Mouse (Mus musculus) hindbrain, embryonic 15.5 days (tissue): ENCODE data around the gene Ddx24. TPM values are rescaled to one million over a fixed set of nuclear protein-coding genes. Genes with fewer than 3 reads are reported as not detected.

ENCODE experiments used
- ATAC-seq: fragments of 200-750 bp; cut with Nextera tagmentation; 2 replicates; pipeline ENCODE4 v1.8.0; 2017; ENCODE audit warnings: low read depth, moderate number of reproducible peaks, moderate TSS enrichment; ENCODE audit not compliant: low FRiP score
- H3K27ac ChIP-seq: fragments of 300-500 bp; sonication (generic); replicated peaks from 2 replicates; pipeline ENCODE4 v1.5.1; 2015; ENCODE audit warnings: mild to moderate bottlenecking, inconsistent platforms
- H3K27me3 ChIP-seq: fragments of 300-500 bp; sonication (generic); 2 replicates; pipeline ENCODE4 v1.6.1; 2015; ENCODE audit warnings: control low read depth, inconsistent platforms
- H3K36me3 ChIP-seq: fragments of 300-500 bp; sonication (generic); 2 replicates; pipeline ENCODE4 v1.6.1; 2015; ENCODE audit warnings: control low read depth, inconsistent platforms
- H3K4me1 ChIP-seq: fragments of 300-500 bp; sonication (generic); replicated peaks from 2 replicates; pipeline ENCODE4 v1.6.1; 2015; ENCODE audit warnings: control low read depth, inconsistent platforms
- H3K4me2 ChIP-seq: fragments of 300-500 bp; sonication (generic); 2 replicates; pipeline ENCODE4 v1.6.1; 2015; ENCODE audit warnings: moderate library complexity, mild to moderate bottlenecking, inconsistent platforms
- H3K4me3 ChIP-seq: fragments of 300-500 bp; sonication (generic); 2 replicates; pipeline ENCODE4 v1.5.1; 2015; ENCODE audit warnings: mild to moderate bottlenecking, inconsistent platforms
- H3K9ac ChIP-seq: fragments of 300-500 bp; sonication (generic); 2 replicates; pipeline ENCODE4 v1.6.1; 2015; ENCODE audit warnings: inconsistent platforms
- H3K9me3 ChIP-seq: fragments of 300-500 bp; sonication (generic); 2 replicates; pipeline ENCODE4 v1.6.1; 2016; ENCODE audit warnings: control low read depth, inconsistent platforms
- WGBS: fragments of 180-500 bp; shearing (Covaris S2); methylation state at CpG from one replicate; pipeline ENCODE4 v1.1.7; 2015; 5-methylcytosine and 5-hydroxymethylcytosine counted together
- polyA plus RNA-seq: library from polyadenylated mRNA; unstranded; fragments of >200 nt; fragmentation: Nextera tagmentation; extraction: Ambion mirVana; gene quantifications from 2 replicates; pipeline ENCODE4 v1.2.1, GENCODE M21; 2015

Ddx24 gene
- polyA plus RNA-seq, 1 experiment from 2014 or later: 158 TPM

DNA sequence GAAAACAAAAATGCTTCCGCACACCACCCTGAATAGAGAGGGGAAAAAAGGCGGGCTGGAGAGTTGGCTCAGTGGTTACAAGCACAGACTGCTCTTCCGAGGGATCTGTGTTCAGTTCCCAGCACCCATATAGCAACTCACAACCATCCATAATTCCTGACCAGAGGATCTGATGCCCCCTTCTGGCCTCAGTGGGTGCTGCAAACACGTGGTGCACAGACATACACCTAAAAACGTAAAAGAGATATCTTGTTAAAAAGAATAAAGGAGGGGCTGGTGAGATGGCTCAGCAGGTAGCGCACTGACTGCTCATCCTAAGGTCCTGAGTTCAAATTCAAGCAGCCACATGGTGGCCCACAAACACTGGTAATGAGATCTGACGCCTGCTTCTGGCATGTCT is 1.1 kb upstream of the Ddx24 start:
- Histone ChIP-seq H3K27me3 (no peaks in the 10 kb centered on the region), H3K4me3 (no peak overlapping the region), H3K9ac (no peak overlapping the region), H3K36me3 (peaks cover 13% of the 10 kb centered on the region), H3K4me1 (peaks cover 37% of the 10 kb centered on the region), H3K9me3 (no peaks in the 10 kb centered on the region), H3K27ac (0 out of 2 replicates have a peak overlapping the region, but pooled peaks have one; percentile 48), H3K4me2 (no peak overlapping the region)
- 94% methylated on average over 7 of the region's 7 CpGs for WGBS
- ATAC-seq: no peak

DNA sequence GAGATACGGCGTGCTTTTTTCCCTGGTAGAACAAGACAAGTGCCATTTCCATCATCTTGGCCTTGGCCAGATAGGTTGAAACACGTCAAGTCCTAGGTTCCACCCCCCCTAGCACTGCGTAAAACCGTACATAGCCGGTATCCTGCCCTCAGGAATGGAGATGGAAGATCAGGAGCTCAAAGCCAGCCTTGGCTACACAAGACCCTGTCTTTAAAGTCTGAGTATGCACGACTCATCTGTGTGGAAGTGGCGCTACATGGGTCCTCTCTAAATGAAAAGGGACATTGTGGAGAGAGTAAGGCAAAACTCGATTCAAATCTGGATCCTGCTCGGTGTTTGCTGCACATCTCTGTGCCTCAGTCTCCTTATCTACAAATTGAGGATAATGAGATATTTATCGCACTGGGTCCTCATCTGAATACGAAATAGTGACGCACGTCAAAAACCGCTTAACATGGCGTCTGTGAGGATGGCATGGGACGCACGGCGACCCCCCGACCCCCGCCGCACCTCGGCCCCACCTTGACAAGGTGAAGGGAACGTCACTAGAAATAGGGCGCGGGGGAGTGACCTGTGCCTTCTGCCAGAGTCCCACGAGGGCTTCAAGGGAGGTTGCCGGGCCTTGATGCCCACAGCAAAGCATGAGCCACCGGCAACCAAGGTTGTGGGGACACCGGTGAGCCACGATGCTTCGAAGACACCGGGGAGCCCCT is 458 bp downstream of the Ddx24 start:
- no peak; the same call in 1 of the 2 replicates for ATAC-seq
- peaks cover 13% of the 10 kb centered on the region for H3K36me3 ChIP-seq
- peak overlapping the region; percentile 82 for H3K27ac ChIP-seq
- H3K4me1 ChIP-seq: peaks cover 48% of the 10 kb centered on the region
- H3K9ac ChIP-seq: peak overlapping the region; percentile 97
- H3K4me2 ChIP-seq: peak overlapping the region; percentile 95
- WGBS: 12% methylated on average over 33 of the region's 33 CpGs
- H3K9me3 ChIP-seq: no peaks in the 10 kb centered on the region
- no peaks in the 10 kb centered on the region for H3K27me3 ChIP-seq
- peak overlapping the region; percentile 88 for H3K4me3 ChIP-seq

DNA sequence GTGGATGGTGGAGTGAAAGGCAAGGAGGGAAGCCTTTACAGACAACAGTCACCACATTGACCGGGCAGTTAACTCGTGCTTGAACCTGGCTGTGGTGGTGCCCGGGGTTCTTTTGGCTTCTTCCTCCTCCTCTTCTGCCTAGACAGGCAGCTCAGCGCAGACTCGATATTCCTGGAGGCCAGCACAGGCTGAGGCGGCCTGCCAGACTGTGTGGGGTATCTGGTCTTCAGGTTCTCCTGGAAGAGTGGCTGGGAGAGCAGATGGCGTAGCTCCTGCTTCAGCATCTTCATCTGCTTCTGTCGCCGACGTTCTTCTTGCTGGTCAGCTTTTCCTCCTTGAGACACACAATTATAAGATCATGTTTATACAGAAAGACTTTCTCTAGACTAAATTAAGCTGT is 17.5 kb downstream of the Ddx24 start:
- no peaks in the 10 kb centered on the region for H3K4me1 ChIP-seq
- 95% methylated on average over 10 of the region's 10 CpGs for WGBS
- no peaks in the 10 kb centered on the region for H3K27me3 ChIP-seq
- peaks cover 78% of the 10 kb centered on the region for H3K36me3 ChIP-seq
- no peak overlapping the region for H3K4me2 ChIP-seq
- H3K4me3 ChIP-seq: no peak overlapping the region
- H3K9me3 ChIP-seq: no peaks in the 10 kb centered on the region
- no peak overlapping the region for H3K27ac ChIP-seq
- ATAC-seq: no peak
- H3K9ac ChIP-seq: no peak overlapping the region

DNA sequence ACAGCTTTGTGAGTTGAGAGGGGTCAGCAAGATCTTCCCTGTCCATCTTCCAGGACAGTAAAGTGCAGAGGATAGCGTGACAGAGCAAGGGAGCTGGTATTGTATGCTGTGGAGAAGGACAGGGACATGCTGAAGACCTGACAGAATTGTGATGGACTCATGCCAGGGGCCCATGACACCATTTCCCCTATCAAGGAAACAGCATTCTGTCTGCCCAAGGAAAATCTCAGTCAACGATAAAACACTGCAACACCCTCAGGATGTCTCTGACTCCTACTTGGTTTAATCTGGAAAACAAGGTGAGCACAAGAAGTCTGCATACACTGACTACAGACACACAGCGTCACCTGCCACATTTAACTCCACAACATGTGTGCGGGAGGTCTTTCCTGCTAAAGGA is 17.9 kb downstream of the Ddx24 start, which contains the start of gene 9330161L09Rik:
TSS of gene 9330161L09Rik (minus strand) at position 101 of the 400 bp plus-strand sequence.
- Histone ChIP-seq H3K27me3 (no peaks in the 10 kb centered on the region), H3K9me3 (no peaks in the 10 kb centered on the region), H3K4me3 (no peak within 1 kb of the TSS), H3K4me2 (no peak within 1 kb of the TSS), H3K36me3 (peaks cover 73% of the 10 kb centered on the region), H3K9ac (no peak within 1 kb of the TSS), H3K4me1 (no peaks in the 10 kb centered on the region), H3K27ac (no peak within 1 kb of the TSS)
- no peak for ATAC-seq
- over 99% methylated on average over 4 of the region's 4 CpGs for WGBS

DNA sequence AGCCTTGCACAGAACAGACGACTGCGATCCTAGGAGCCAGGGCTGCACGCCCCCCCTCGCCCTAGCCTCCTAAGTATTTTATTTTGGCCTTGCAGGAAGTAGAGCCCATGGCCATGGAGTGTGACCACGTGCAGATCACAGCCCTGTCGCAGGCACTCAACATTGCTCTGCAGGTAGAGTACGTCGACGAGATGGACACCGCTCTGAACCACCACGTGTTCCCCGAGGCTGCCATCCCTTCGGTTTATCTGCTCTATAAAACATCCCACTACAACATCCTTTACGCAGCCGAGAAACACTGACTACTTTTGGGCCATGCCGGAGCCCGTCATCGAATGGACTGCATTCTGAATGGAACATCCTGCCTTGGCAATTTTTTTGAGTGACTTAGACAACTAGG is 21.5 kb downstream of the Ddx24 start:
- 90% methylated on average over 18 of the region's 18 CpGs for WGBS
- H3K36me3 ChIP-seq: peaks cover 42% of the 10 kb centered on the region
- H3K9me3 ChIP-seq: no peaks in the 10 kb centered on the region
- no peaks in the 10 kb centered on the region for H3K27me3 ChIP-seq
- H3K4me2 ChIP-seq: no peak overlapping the region
- ATAC-seq: 0 out of 2 replicates have a peak, but pooled peaks have one; percentile 10
- H3K4me1 ChIP-seq: no peaks in the 10 kb centered on the region
- no peak overlapping the region for H3K27ac ChIP-seq
- no peak overlapping the region for H3K4me3 ChIP-seq
- no peak overlapping the region for H3K9ac ChIP-seq

DNA sequence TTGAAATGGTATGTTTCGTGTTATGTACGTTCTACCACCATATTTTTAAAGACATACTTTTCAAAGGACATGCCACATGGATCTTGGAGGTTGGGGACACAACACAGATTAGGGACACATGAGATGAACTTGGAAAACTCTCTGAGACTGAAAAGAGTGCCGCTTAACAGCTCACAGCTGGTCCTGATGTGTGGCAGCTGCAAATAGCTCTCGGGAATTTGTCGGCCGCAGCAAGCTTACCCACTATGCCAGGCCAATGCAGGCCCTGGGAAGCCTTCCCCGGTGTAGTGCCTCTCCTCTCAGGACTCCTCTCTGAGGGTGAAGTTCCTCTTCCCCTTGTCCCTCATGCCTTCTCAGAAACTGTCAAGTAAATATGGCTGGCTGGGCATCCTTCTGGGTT is 28.9 kb downstream of the Ddx24 start:
- Histone ChIP-seq H3K4me2 (no peak overlapping the region), H3K36me3 (0 out of 2 replicates have a peak, but pooled peaks cover 3% of the 10 kb centered on the region), H3K27ac (no peak overlapping the region), H3K9ac (no peak overlapping the region), H3K27me3 (no peaks in the 10 kb centered on the region), H3K9me3 (no peaks in the 10 kb centered on the region), H3K4me3 (no peak overlapping the region), H3K4me1 (no peaks in the 10 kb centered on the region)
- no peak for ATAC-seq
- WGBS: 81% methylated on average over 7 of the region's 7 CpGs

DNA sequence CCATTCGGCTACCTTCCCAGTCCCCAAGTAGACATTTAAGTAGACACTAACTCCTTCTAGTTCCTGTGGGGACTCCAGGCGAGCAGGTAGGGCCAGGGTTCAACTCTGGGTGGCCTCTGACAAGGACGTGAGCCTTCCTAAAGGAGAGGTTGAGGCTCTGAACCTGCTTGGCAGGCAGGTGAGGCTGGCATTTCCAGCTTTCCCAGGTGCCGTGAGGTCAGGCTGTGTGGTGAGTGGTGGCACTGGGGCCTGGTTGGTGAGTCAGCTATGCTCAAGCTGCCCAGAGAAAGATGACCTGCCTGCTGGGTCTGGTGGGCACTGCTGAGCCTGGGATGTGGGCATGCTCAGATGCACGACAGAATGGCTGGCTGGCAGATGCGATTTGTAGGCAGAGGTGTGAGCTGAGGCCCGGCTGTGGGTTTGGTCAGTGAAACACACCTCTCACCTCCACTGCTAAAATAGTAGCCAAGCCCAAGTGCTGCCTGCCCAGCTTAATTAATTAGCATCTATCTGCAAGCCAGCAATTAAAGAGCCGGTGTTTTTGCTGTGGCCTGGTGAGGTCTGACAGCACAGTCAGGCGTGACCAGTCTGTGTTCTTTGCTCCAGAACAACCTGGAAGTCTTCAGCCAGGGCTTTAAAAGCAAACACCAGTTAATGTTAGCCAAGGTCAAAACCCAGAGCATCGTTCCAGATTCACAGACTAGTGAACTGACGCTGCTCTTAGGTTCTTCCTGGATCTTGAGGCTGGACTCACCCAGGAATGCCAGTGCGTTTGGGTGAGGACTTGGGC is 29.9 kb downstream of the Ddx24 start:
- Histone ChIP-seq H3K36me3 (0 out of 2 replicates have a peak, but pooled peaks cover 1% of the 10 kb centered on the region), H3K9ac (no peak overlapping the region), H3K9me3 (no peaks in the 10 kb centered on the region), H3K27ac (no peak overlapping the region), H3K4me3 (no peak overlapping the region), H3K27me3 (no peaks in the 10 kb centered on the region), H3K4me2 (no peak overlapping the region), H3K4me1 (no peaks in the 10 kb centered on the region)
- ATAC-seq: no peak
- WGBS: 82% methylated on average over 12 of the region's 12 CpGs

DNA sequence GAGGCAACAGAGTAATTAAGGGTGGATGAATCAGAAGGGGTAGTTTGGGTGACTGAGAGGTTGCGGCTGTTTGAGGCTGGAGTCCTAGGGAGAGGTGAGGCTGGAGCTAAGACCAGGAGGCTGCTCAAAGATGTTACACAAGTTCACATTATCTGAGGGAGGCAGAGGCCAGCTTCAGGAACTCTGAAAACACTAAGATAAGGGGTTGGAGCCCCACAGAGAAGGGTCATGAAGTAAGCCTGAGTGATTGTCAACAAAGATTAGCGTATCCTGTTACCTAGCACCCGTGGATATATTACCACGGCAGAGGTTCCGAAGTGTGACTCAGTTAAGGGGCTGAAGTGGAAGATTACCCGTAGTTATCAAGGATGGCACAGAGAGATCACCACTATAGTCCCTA is 32.1 kb downstream of the Ddx24 start:
- ATAC-seq: no peak
- H3K9ac ChIP-seq: no peak overlapping the region
- no peak overlapping the region for H3K27ac ChIP-seq
- WGBS: 54% methylated on average over 6 of the region's 6 CpGs
- no peaks in the 10 kb centered on the region for H3K9me3 ChIP-seq
- peaks cover 14% of the 10 kb centered on the region for H3K4me1 ChIP-seq
- H3K27me3 ChIP-seq: no peaks in the 10 kb centered on the region
- no peak overlapping the region for H3K4me2 ChIP-seq
- H3K36me3 ChIP-seq: no peaks in the 10 kb centered on the region
- H3K4me3 ChIP-seq: no peak overlapping the region

DNA sequence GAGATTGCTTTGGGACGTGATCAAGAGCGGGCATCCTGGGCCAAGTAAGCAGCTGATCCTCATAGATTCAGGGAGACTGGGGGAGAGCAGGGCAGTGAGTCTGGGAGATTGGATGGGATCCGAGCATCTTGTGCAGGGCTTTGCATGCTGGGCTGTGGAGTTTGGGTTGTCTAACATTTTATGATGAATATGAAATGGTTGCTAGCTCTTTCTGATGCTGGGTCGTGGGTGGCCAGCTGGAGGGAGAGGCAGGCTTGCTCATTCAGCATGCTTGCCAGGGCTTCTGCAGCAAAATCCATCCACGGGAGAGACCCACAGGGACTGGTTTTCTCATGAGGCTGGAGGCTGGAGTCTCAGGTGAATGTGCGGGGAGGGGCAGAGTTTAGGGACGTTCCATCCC is 34.5 kb downstream of the Ddx24 start:
- Histone ChIP-seq H3K9ac (no peak overlapping the region), H3K27ac (no peak overlapping the region), H3K4me1 (peaks cover 19% of the 10 kb centered on the region), H3K4me3 (no peak overlapping the region), H3K9me3 (no peaks in the 10 kb centered on the region), H3K36me3 (no peaks in the 10 kb centered on the region), H3K27me3 (no peaks in the 10 kb centered on the region), H3K4me2 (no peak overlapping the region)
- ATAC-seq: no peak
- WGBS: 93% methylated on average over 7 of the region's 7 CpGs

DNA sequence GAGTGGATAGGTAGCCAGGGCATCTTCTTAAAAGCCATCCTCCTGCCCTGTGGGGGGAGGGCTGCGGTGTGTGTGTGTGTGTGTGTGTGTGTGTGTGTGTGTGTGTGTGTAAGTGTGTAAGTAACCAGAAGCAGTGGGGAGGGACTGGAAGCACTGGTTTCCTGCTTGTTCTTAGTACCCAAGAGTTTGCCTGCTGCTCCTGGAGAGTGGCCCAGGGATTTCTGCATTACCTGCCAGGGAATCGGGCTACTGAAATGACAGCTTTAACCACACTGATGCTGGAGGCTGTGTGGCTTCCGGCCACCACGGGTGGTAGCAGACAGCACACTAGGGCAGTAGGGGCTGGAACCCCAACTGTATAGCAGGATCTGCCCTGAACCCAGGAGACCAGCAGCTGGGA is 35.6 kb downstream of the Ddx24 start:
- peak overlapping the region; percentile 84 for H3K4me2 ChIP-seq
- H3K27me3 ChIP-seq: no peaks in the 10 kb centered on the region
- 83% methylated on average over 4 of the region's 4 CpGs for WGBS
- no peaks in the 10 kb centered on the region for H3K36me3 ChIP-seq
- ATAC-seq: no peak
- H3K4me3 ChIP-seq: no peak overlapping the region
- H3K4me1 ChIP-seq: peaks cover 19% of the 10 kb centered on the region
- H3K9me3 ChIP-seq: no peaks in the 10 kb centered on the region
- no peak overlapping the region for H3K27ac ChIP-seq
- no peak overlapping the region for H3K9ac ChIP-seq

DNA sequence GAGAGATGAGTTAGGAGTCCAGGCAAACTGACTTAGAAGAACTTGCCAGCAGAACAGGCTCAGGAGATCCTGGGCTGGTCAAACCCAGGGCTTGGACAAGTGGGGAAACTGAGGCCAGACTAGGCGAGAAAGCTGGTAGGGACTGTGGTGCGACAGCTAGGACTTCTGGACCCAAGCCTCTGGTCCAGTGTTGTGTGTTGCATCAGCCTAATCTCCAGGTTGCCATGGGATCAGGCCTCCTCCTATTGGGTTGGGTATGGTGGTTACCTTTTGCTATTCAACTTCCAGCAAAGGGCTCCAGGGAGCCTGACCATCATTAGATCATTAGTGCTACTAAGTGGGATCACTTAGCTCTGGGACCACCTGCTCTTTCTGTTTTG is 36.3 kb downstream of the Ddx24 start:
- H3K27ac ChIP-seq: no peak overlapping the region
- H3K4me1 ChIP-seq: peaks cover 19% of the 10 kb centered on the region
- peak overlapping the region; percentile 82 for H3K9ac ChIP-seq
- ATAC-seq: no peak
- H3K4me3 ChIP-seq: peak overlapping the region; percentile 73
- peak overlapping the region; percentile 84 for H3K4me2 ChIP-seq
- H3K27me3 ChIP-seq: no peaks in the 10 kb centered on the region
- WGBS: 63% methylated on average over 2 of the region's 2 CpGs
- H3K36me3 ChIP-seq: no peaks in the 10 kb centered on the region
- no peaks in the 10 kb centered on the region for H3K9me3 ChIP-seq
